ENCODE assay signal across 17 mouse cellular contexts in the genomic region with DNA sequence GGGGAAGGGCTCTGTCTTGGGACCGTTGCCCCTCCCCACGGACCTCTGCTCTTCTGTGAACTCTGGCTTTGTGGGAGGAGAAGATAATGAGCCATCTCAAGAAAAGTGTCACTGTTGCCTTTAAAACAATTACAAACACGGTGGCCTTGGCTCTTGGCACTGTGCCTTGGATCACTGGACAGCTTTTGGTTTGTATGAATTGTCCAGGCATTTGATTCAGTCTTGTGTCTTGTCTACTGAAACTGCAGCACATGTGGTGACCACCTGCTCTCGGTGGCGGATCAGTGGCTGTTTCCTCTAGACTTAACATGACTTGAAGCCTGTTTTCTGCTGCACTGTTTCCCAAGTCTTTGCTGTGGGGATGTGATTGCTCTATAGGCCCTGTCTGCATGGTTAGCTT. TPM values are rescaled to one million over a fixed set of nuclear protein-coding genes. Genes with fewer than 3 reads are reported as not detected.
A peak's percentile ranks its signal among the peaks of the same experiment; 100 is the strongest.
DNase-seq lines count a peak whose midpoint lies in the region; ATAC-seq lines count a peak whose summit lies in the region.
"Had no signal": no experiment of that assay in that cellular context is flagged by ENCODE, and none has a peak within 500 bp of the region (broad histone marks: within the 10 kb centered on the region; RNA-seq: fewer than 3 reads in every experiment).

No protein-coding gene starts in this region.

- no peak overlapping the region for H3K4me3 ChIP-seq in embryonic facial prominence, embryonic 11.5 days (ENCODE audit: low read depth, low read length)
- H3K4me3 ChIP-seq in midbrain, embryonic 15.5 days = no peak overlapping the region
- H3K4me3 ChIP-seq: embryonic facial prominence, embryonic 12.5 days; heart, embryonic 13.5 days; stomach, embryonic 15.5 days had no signal

- no peak for ATAC-seq in embryonic facial prominence, embryonic 11.5 days (replicated peaks; ENCODE audit: insufficient number of reproducible peaks, low FRiP score, low TSS enrichment, low read depth)
- ATAC-seq in midbrain, embryonic 15.5 days (replicated peaks) = no peak
- ATAC-seq: forebrain, embryonic 14.5 days; Patski had no signal

- peak; percentile 32 for DNase-seq in kidney, postnatal 10 days
- no peak for DNase-seq in kidney, adult 9 months
- peak; percentile 54 for DNase-seq in adrenal gland, adult 8-10 months
- peak; percentile 42 for DNase-seq in embryonic facial prominence, embryonic 11.5 days (ENCODE audit: low spot score)
- DNase-seq in testis, postnatal 10 days (ENCODE audit: low spot score) = peak; percentile 78
- DNase-seq in kidney, adult 11 months = no peak
- DNase-seq: cerebellum, adult 11 months; gastrocnemius, postnatal 25 days; kidney, postnatal 14 days; lung, adult 18-20 months; thymus, postnatal 36 days had no signal

- no peaks in the 10 kb centered on the region for H3K4me1 ChIP-seq in embryonic facial prominence, embryonic 11.5 days (ENCODE audit: control insufficient read depth, insufficient read depth, low read length)
- H3K4me1 ChIP-seq in midbrain, embryonic 15.5 days = no peaks in the 10 kb centered on the region
- H3K4me1 ChIP-seq: stomach, embryonic 15.5 days had no signal

- H3K9me3 ChIP-seq in embryonic facial prominence, embryonic 11.5 days (replicated peaks; ENCODE audit: control insufficient read depth, low read length) = no peaks in the 10 kb centered on the region
- H3K9me3 ChIP-seq in midbrain, embryonic 15.5 days = no peaks in the 10 kb centered on the region
- H3K9me3 ChIP-seq: embryonic facial prominence, embryonic 12.5 days; heart, embryonic 13.5 days; stomach, embryonic 15.5 days had no signal

- no peak overlapping the region for H3K27ac ChIP-seq in embryonic facial prominence, embryonic 11.5 days (replicated peaks; ENCODE audit: low read depth, low read length)
- no peak overlapping the region for H3K27ac ChIP-seq in midbrain, embryonic 15.5 days
- H3K27ac ChIP-seq: embryonic facial prominence, embryonic 12.5 days; heart, embryonic 13.5 days; stomach, embryonic 15.5 days had no signal

- WGBS in embryonic facial prominence, embryonic 11.5 days = 53% methylated on average over 5 of the region's 5 CpGs
- 76% methylated on average over 5 of the region's 5 CpGs for WGBS in midbrain, embryonic 15.5 days

- no peak overlapping the region for H3K9ac ChIP-seq in embryonic facial prominence, embryonic 11.5 days (replicated peaks; ENCODE audit: low read length)
- H3K9ac ChIP-seq in midbrain, embryonic 15.5 days = no peak overlapping the region
- H3K9ac ChIP-seq: embryonic facial prominence, embryonic 12.5 days; heart, embryonic 13.5 days; stomach, embryonic 15.5 days had no signal

- no peak overlapping the region for H3K4me2 ChIP-seq in embryonic facial prominence, embryonic 11.5 days (ENCODE audit: low read depth, low read length)
- no peak overlapping the region for H3K4me2 ChIP-seq in midbrain, embryonic 15.5 days
- H3K4me2 ChIP-seq: embryonic facial prominence, embryonic 12.5 days; heart, embryonic 13.5 days; stomach, embryonic 15.5 days had no signal

- no peaks in the 10 kb centered on the region for H3K36me3 ChIP-seq in embryonic facial prominence, embryonic 11.5 days (replicated peaks; ENCODE audit: control insufficient read depth, insufficient read depth, low read depth, low read length)
- H3K36me3 ChIP-seq in midbrain, embryonic 15.5 days (replicated peaks) = no peaks in the 10 kb centered on the region
- H3K36me3 ChIP-seq: embryonic facial prominence, embryonic 12.5 days; stomach, embryonic 15.5 days had no signal

- no peaks in the 10 kb centered on the region for H3K27me3 ChIP-seq in embryonic facial prominence, embryonic 11.5 days (ENCODE audit: control insufficient read depth, insufficient read depth, low read length)
- no peaks in the 10 kb centered on the region for H3K27me3 ChIP-seq in midbrain, embryonic 15.5 days (replicated peaks)
- H3K27me3 ChIP-seq: embryonic facial prominence, embryonic 12.5 days; heart, embryonic 13.5 days; stomach, embryonic 15.5 days had no signal

RNA-seq across cellular contexts. Expression of a gene that starts 44.1 kb away (rescaled TPM):
- 1 to 10 TPM; 1.2 to 4.2 (median 2.2) TPM for total RNA-seq in adrenal gland, adult 8-10 months (2022)
- 0.84 and 0.86 TPM in 2 replicates for polyA plus RNA-seq in embryonic facial prominence, embryonic 11.5 days (2014; fragmentation: Nextera tagmentation; extraction: Ambion mirVana)
- polyA plus RNA-seq in midbrain, embryonic 15.5 days (2015; fragmentation: Nextera tagmentation; extraction: Ambion mirVana) = 1.6 TPM in 2 replicates

Comparison
In these comparisons a context has a peak if more than half of its experiments do, and no peak if none do; other contexts are left out.
1. DNase-seq: peak in kidney, postnatal 10 days (single experiment), adrenal gland, adult 8-10 months (single experiment), embryonic facial prominence, embryonic 11.5 days (single experiment) and testis, postnatal 10 days (single experiment); none in kidney, adult 9 months (single experiment) and kidney, adult 11 months (single experiment).